Mouse (Mus musculus) thymus, adult 2 months (tissue): Measurements from ENCODE around the gene Gpi1.

Source experiments
- CTCF ChIP-seq: fragments of 200-500 bp; IDR thresholded peaks from 2 replicates; pipeline ENCODE4 v1.5.1; 2012; ENCODE audit warnings: mild to moderate bottlenecking, control low read depth, low read length, moderate library complexity, borderline replicate concordance; ENCODE audit not compliant: control insufficient read depth, poor library complexity, insufficient read depth; ENCODE audit errors: extremely low read depth
- POLR2A ChIP-seq: fragments of 200-500 bp; IDR thresholded peaks from 2 replicates; pipeline ENCODE4 v1.6.1; 2012; ENCODE audit warnings: mild to moderate bottlenecking, low read length, control low read depth, moderate library complexity; ENCODE audit not compliant: control insufficient read depth, poor library complexity, insufficient read depth; ENCODE audit errors: extremely low read depth

DNA sequence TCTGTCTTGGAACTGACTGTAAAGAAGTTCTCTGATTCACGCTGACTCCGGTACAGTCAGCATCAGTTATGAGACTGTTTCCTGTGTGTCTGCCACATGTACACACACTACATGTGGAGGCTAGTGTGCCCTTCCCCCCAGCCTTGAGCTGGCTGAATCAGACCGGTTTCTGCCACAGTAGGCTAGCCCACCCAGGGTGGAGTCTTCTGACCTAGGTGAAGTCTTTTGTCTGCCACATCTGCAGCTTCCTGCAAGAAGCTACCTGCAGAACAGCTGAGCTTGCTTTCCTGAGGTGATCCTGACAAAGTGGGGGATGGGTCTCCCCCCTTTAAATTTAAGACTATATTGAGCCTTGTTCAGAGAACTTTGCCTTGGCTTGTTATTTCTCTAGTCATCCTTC is 60.7 kb downstream of the Gpi1 start, which contains the start of gene Uba2:
- no peak for TF ChIP-seq CTCF
- no peak for TF ChIP-seq POLR2A
